24 mouse cellular contexts compared by ENCODE assay signal in genomic region chr9:113844029-113844428, GRCm38 (mm10).
"Had no signal": no experiment of that assay in that cellular context is flagged by ENCODE, and none has a peak within 500 bp of the region (broad histone marks: within the 10 kb centered on the region; RNA-seq: fewer than 3 reads in every experiment).

No protein-coding gene starts in this region.

- H3K4me1 ChIP-seq: kidney, embryonic 15.5 days; limb, embryonic 12.5 days; limb, embryonic 15.5 days; neural tube, embryonic 12.5 days; neural tube, embryonic 15.5 days had no signal

- H3K27ac ChIP-seq: kidney, embryonic 15.5 days; left cerebral cortex, adult 2 months; limb, embryonic 12.5 days; limb, embryonic 15.5 days; neural tube, embryonic 12.5 days; neural tube, embryonic 15.5 days; stomach, postnatal 0 days had no signal

- ATAC-seq: inflammation-experienced regulatory T-cells, adult 6 months; intestine, postnatal 0 days had no signal

- H3K4me2 ChIP-seq: kidney, embryonic 15.5 days; limb, embryonic 12.5 days; limb, embryonic 15.5 days; midbrain, embryonic 11.5 days; neural tube, embryonic 12.5 days; neural tube, embryonic 15.5 days had no signal

- H3K9ac ChIP-seq: kidney, embryonic 15.5 days; limb, embryonic 12.5 days; limb, embryonic 15.5 days; neural tube, embryonic 12.5 days; neural tube, embryonic 15.5 days had no signal

- H3K27me3 ChIP-seq: kidney, embryonic 15.5 days; limb, embryonic 12.5 days; limb, embryonic 15.5 days; neural tube, embryonic 12.5 days; neural tube, embryonic 15.5 days had no signal

- H3K4me3 ChIP-seq: kidney, embryonic 15.5 days; left cerebral cortex, adult 2 months; limb, embryonic 12.5 days; limb, embryonic 15.5 days; neural tube, embryonic 12.5 days; neural tube, embryonic 15.5 days had no signal

- H3K9me3 ChIP-seq: kidney, embryonic 15.5 days; limb, embryonic 12.5 days; limb, embryonic 15.5 days; neural tube, embryonic 12.5 days; neural tube, embryonic 15.5 days had no signal

- DNase-seq: kidney, adult 2 months; kidney, postnatal 10 days; kidney, postnatal 36 days; layer of hippocampus, postnatal 36 days; left cerebral cortex, postnatal 4 days; lung, adult 2 months; lung, postnatal 14 days; lung, postnatal 4 days; midbrain, embryonic 14.5 days; right cerebral cortex, adult 18-20 months; right cerebral cortex, postnatal 14 days; right cerebral cortex, postnatal 4 days; thymus, adult 2 months; thymus, postnatal 25 days had no signal
